30 mouse cellular contexts compared by ENCODE assay signal in the genomic region with DNA sequence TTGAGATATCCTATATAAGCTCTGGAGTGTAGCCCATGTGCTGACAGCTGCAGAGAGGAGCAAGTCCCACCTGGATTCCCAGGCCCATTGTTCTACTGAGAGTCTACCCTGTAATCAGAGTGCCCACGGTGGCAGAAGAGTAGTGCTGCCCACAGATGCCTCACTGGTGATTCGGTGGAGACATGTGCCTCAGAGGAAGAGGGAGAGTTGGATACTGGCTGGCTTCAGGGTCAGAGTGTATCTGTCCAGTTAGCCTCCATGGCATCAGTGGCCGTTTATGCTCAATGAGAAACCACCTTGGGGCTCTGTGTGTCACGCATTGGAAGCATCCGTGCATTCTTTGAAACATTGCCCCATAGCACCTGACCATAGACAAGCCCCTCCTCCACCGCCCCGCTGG. TPM values are rescaled to one million over a fixed set of nuclear protein-coding genes. Genes with fewer than 3 reads are reported as not detected.
DNase-seq lines count a peak whose midpoint lies in the region; ATAC-seq and TF ChIP-seq lines count a peak whose summit lies in the region.
"Had no signal": no experiment of that assay in that cellular context is flagged by ENCODE, and none has a peak within 500 bp of the region (broad histone marks: within the 10 kb centered on the region; RNA-seq: fewer than 3 reads in every experiment).

No protein-coding gene starts in this region.

- H3K4me1 ChIP-seq in embryonic facial prominence, embryonic 14.5 days (ENCODE audit: control insufficient read depth, insufficient read depth, low read length), result no peaks in the 10 kb centered on the region
- peaks cover 28% of the 10 kb centered on the region for H3K4me1 ChIP-seq in embryonic facial prominence, embryonic 10.5 days
- H3K4me1 ChIP-seq in heart, embryonic 13.5 days, result peaks cover 57% of the 10 kb centered on the region
- H3K4me1 ChIP-seq in heart, postnatal 0 days (ENCODE audit: control insufficient read depth, insufficient read depth), result peaks cover 25% of the 10 kb centered on the region
- H3K4me1 ChIP-seq in small intestine, adult 2 months (ENCODE audit: control insufficient read depth, insufficient read depth, insufficient read length, low read length), result peaks cover 3% of the 10 kb centered on the region; the same call in 1 of the 2 replicates

- no peak for ATAC-seq in embryonic facial prominence, embryonic 14.5 days (ENCODE audit: low read depth)
- ATAC-seq in heart, embryonic 13.5 days (ENCODE audit: extremely low read depth, insufficient number of reproducible peaks, low FRiP score, low TSS enrichment), result no peak
- peak; percentile 2; the same call in 1 of the 2 replicates for ATAC-seq in heart, postnatal 0 days (ENCODE audit: insufficient read depth, low read depth)
- ATAC-seq: activated CD4-positive, CD25-positive, alpha-beta regulatory T cell, adult 4 months; midbrain, embryonic 16.5 days; Patski had no signal

- no peaks in the 10 kb centered on the region for H3K36me3 ChIP-seq in embryonic facial prominence, embryonic 14.5 days (ENCODE audit: control insufficient read depth, insufficient read depth, low read length)
- no peaks in the 10 kb centered on the region for H3K36me3 ChIP-seq in embryonic facial prominence, embryonic 10.5 days (replicated peaks)
- H3K36me3 ChIP-seq in heart, embryonic 13.5 days, result peaks cover 15% of the 10 kb centered on the region
- peaks cover 10% of the 10 kb centered on the region for H3K36me3 ChIP-seq in heart, postnatal 0 days (replicated peaks; ENCODE audit: control insufficient read depth, insufficient read depth, low read length)
- H3K36me3 ChIP-seq in small intestine, adult 2 months (ENCODE audit: control insufficient read depth, insufficient read depth, low read length), result no peaks in the 10 kb centered on the region
- H3K36me3 ChIP-seq: embryonic facial prominence, embryonic 15.5 days; forebrain, embryonic 10.5 days had no signal

- no peak for TF ChIP-seq POLR2A in small intestine, adult 2 months (IDR thresholded peaks at IDR 0.05; ENCODE audit: low read depth, low read length)

- no peak for DNase-seq in embryonic facial prominence, embryonic 14.5 days (ENCODE audit: low spot score)
- no peak for DNase-seq in embryonic facial prominence, embryonic 10.5 days (ENCODE audit: low spot score)
- no peak for DNase-seq in heart, postnatal 14 days
- DNase-seq in heart, postnatal 0 days (ENCODE audit: low spot score), result no peak
- no peak for DNase-seq in urinary bladder, postnatal 14 days (ENCODE audit: low spot score)
- DNase-seq in spleen, postnatal 36 days (ENCODE audit: low spot score in 2 of 2), result no peak
- DNase-seq: adrenal gland, postnatal 10 days; cerebellum, postnatal 14 days; kidney, adult 18-20 months; layer of hippocampus, postnatal 36 days; lung, adult 18-20 months; lung, postnatal 14 days; right cerebral cortex, postnatal 4 days; thymus, postnatal 36 days had no signal

- no peak overlapping the region for H3K4me3 ChIP-seq in embryonic facial prominence, embryonic 14.5 days (ENCODE audit: low read depth, low read length)
- no peak overlapping the region for H3K4me3 ChIP-seq in embryonic facial prominence, embryonic 10.5 days
- peak overlapping the region; percentile 70 for H3K4me3 ChIP-seq in heart, embryonic 13.5 days
- peak overlapping the region; percentile 77 for H3K4me3 ChIP-seq in heart, postnatal 0 days (ENCODE audit: low read depth, low read length)
- peak overlapping the region; percentile 12; the same call in 1 of the 2 replicates for H3K4me3 ChIP-seq in small intestine, adult 2 months (ENCODE audit: low read depth, low read length)
- H3K4me3 ChIP-seq: embryonic facial prominence, embryonic 15.5 days; forebrain, embryonic 10.5 days had no signal

- no peak overlapping the region for H3K27ac ChIP-seq in embryonic facial prominence, embryonic 14.5 days (replicated peaks; ENCODE audit: low read depth, low read length)
- H3K27ac ChIP-seq in embryonic facial prominence, embryonic 10.5 days (replicated peaks), result no peak overlapping the region
- peak overlapping the region; percentile 100 for H3K27ac ChIP-seq in heart, embryonic 13.5 days (replicated peaks)
- peak overlapping the region; percentile 99 for H3K27ac ChIP-seq in heart, postnatal 0 days (ENCODE audit: low read depth)
- H3K27ac ChIP-seq in small intestine, adult 2 months (ENCODE audit: insufficient read depth, low read depth, low read length), result no peak overlapping the region
- H3K27ac ChIP-seq: embryonic facial prominence, embryonic 15.5 days; forebrain, embryonic 10.5 days; hindbrain, embryonic 14.5 days; kidney, postnatal 0 days had no signal

- H3K27me3 ChIP-seq in embryonic facial prominence, embryonic 14.5 days (replicated peaks; ENCODE audit: control insufficient read depth, insufficient read depth, low read length), result no peaks in the 10 kb centered on the region
- H3K27me3 ChIP-seq in embryonic facial prominence, embryonic 10.5 days (replicated peaks; ENCODE audit: low read depth, poor library complexity, severe bottlenecking), result no peaks in the 10 kb centered on the region
- H3K27me3 ChIP-seq in heart, embryonic 13.5 days (replicated peaks), result no peaks in the 10 kb centered on the region
- H3K27me3 ChIP-seq in heart, postnatal 0 days (ENCODE audit: control insufficient read depth, insufficient read depth, low read length), result no peaks in the 10 kb centered on the region
- H3K27me3 ChIP-seq in small intestine, adult 2 months (ENCODE audit: control insufficient read depth, insufficient read depth, low read length), result no peaks in the 10 kb centered on the region
- H3K27me3 ChIP-seq: embryonic facial prominence, embryonic 15.5 days; Patski had no signal

- 0 out of 2 replicates have a peak overlapping the region, but pooled peaks have one; percentile 15 for H3K4me2 ChIP-seq in embryonic facial prominence, embryonic 14.5 days (ENCODE audit: low read depth, low read length)
- H3K4me2 ChIP-seq in heart, embryonic 13.5 days, result peak overlapping the region; percentile 73
- peak overlapping the region; percentile 72 for H3K4me2 ChIP-seq in heart, postnatal 0 days (ENCODE audit: low read depth, low read length)
- H3K4me2 ChIP-seq: embryonic facial prominence, embryonic 15.5 days; hindbrain, embryonic 14.5 days had no signal

- H3K9ac ChIP-seq in embryonic facial prominence, embryonic 14.5 days (ENCODE audit: low read depth, low read length), result no peak overlapping the region
- peak overlapping the region; percentile 98 for H3K9ac ChIP-seq in heart, embryonic 13.5 days
- H3K9ac ChIP-seq in heart, postnatal 0 days (replicated peaks; ENCODE audit: low read depth, low read length), result peak overlapping the region; percentile 93
- H3K9ac ChIP-seq: embryonic facial prominence, embryonic 15.5 days; hindbrain, embryonic 14.5 days had no signal

- 84% methylated on average over 7 of the region's 7 CpGs for WGBS in embryonic facial prominence, embryonic 14.5 days
- 87% methylated on average over 7 of the region's 7 CpGs for WGBS in embryonic facial prominence, embryonic 10.5 days
- WGBS in heart, embryonic 13.5 days, result 20% methylated on average over 7 of the region's 7 CpGs
- WGBS in heart, postnatal 0 days, result 15% methylated on average over 7 of the region's 7 CpGs
- 71% methylated on average over 7 of the region's 7 CpGs for WGBS in small intestine, adult 2 months

- intact Hi-C loops in heart, postnatal 14 days (cut with DNase I), result no loop called here

- H3K9me3 ChIP-seq in embryonic facial prominence, embryonic 14.5 days (ENCODE audit: control insufficient read depth, low read length), result no peaks in the 10 kb centered on the region
- no peaks in the 10 kb centered on the region for H3K9me3 ChIP-seq in embryonic facial prominence, embryonic 10.5 days
- H3K9me3 ChIP-seq in heart, embryonic 13.5 days, result no peaks in the 10 kb centered on the region
- H3K9me3 ChIP-seq in heart, postnatal 0 days (replicated peaks; ENCODE audit: control insufficient read depth, low read length), result no peaks in the 10 kb centered on the region
- H3K9me3 ChIP-seq: embryonic facial prominence, embryonic 15.5 days; forebrain, embryonic 10.5 days had no signal

- no peak for TF ChIP-seq EP300 in heart, postnatal 0 days (IDR thresholded peaks at IDR 0.05; ENCODE audit: low read depth)

- TF ChIP-seq CTCF in heart, postnatal 0 days (IDR thresholded peaks at IDR 0.05; ENCODE audit: low read depth), result no peak
- TF ChIP-seq CTCF in small intestine, adult 2 months (IDR thresholded peaks at IDR 0.05; ENCODE audit: extremely low read depth, insufficient read length, insufficient replicate concordance, low read depth, low read length), result no peak

RNA-seq across cellular contexts. Expression of gene Popdc2, which starts 1.6 kb away (rescaled TPM):
- 7.6 and 12.8 TPM in 2 replicates for polyA plus RNA-seq in embryonic facial prominence, embryonic 14.5 days (2014; fragmentation: Nextera tagmentation; extraction: Ambion mirVana)
- polyA plus RNA-seq in embryonic facial prominence, embryonic 10.5 days (2016; fragmentation: Nextera tagmentation; extraction: Ambion mirVana), result 2.1 and 2.7 TPM in 2 replicates
- polyA plus RNA-seq in heart, embryonic 13.5 days (2015; fragmentation: Nextera tagmentation; extraction: Ambion mirVana), result 298 and 317 TPM in 2 replicates
- total RNA-seq in heart, postnatal 14 days (2021), result 100 to 1,000 TPM; 542 to 580 TPM
- 982 and 1,104 TPM in 2 replicates for total RNA-seq in heart, postnatal 0 days (2014; rRNA removed; ENCODE audit: low replicate concordance)
- 564 and 675 TPM in 2 replicates for polyA plus RNA-seq in heart, postnatal 0 days (2015; fragmentation: Nextera tagmentation; extraction: Ambion mirVana)
- 6.5 and 7.7 TPM in 2 replicates for polyA plus RNA-seq in small intestine, adult 2 months (2012; rRNA removed)
- total RNA-seq: granulocyte monocyte progenitor cell, adult 5-6 weeks had no signal

RNA-seq across cellular contexts. Expression of gene Gm21987, which starts 16.8 kb away (rescaled TPM):
- polyA plus RNA-seq in embryonic facial prominence, embryonic 14.5 days (2014; fragmentation: Nextera tagmentation; extraction: Ambion mirVana), result not detected in 2 replicates
- polyA plus RNA-seq in embryonic facial prominence, embryonic 10.5 days (2016; fragmentation: Nextera tagmentation; extraction: Ambion mirVana), result not detected in 2 replicates
- 5.1 and 5.7 TPM in 2 replicates for polyA plus RNA-seq in heart, embryonic 13.5 days (2015; fragmentation: Nextera tagmentation; extraction: Ambion mirVana)
- 1 to 10 TPM in 1 of 2 experiments, not detected in 1; 1.2 TPM for total RNA-seq in heart, postnatal 14 days (2021)
- not detected in 2 replicates for total RNA-seq in heart, postnatal 0 days (2014; rRNA removed; ENCODE audit: low replicate concordance)
- 5.1 and 6.2 TPM in 2 replicates for polyA plus RNA-seq in heart, postnatal 0 days (2015; fragmentation: Nextera tagmentation; extraction: Ambion mirVana)
- polyA plus RNA-seq in small intestine, adult 2 months (2012; rRNA removed), result not detected in 2 replicates
- total RNA-seq: adrenal gland, postnatal 10 days; gastrocnemius, adult 18-20 months; granulocyte monocyte progenitor cell, adult 5-6 weeks; layer of hippocampus, adult 18-20 months; layer of hippocampus, postnatal 36 days; left cerebral cortex, postnatal 14 days; megakaryocyte-erythroid progenitor cell, adult 5-6 weeks; neutrophil, adult 5-6 weeks had no signal
- polyA plus RNA-seq: activated CD4-positive, CD25-positive, alpha-beta regulatory T cell, adult 4 months; embryonic facial prominence, embryonic 15.5 days; forebrain, embryonic 10.5 days; hindbrain, embryonic 14.5 days; kidney, postnatal 0 days; limb, embryonic 14.5 days; midbrain, embryonic 16.5 days; Patski had no signal

RNA-seq across cellular contexts. Expression of gene Cox17, which starts 16.9 kb away (rescaled TPM):
- 133 and 168 TPM in 2 replicates for polyA plus RNA-seq in embryonic facial prominence, embryonic 14.5 days (2014; fragmentation: Nextera tagmentation; extraction: Ambion mirVana)
- polyA plus RNA-seq in embryonic facial prominence, embryonic 10.5 days (2016; fragmentation: Nextera tagmentation; extraction: Ambion mirVana), result 128 and 133 TPM in 2 replicates
- 237 and 277 TPM in 2 replicates for polyA plus RNA-seq in heart, embryonic 13.5 days (2015; fragmentation: Nextera tagmentation; extraction: Ambion mirVana)
- 100 to 1,000 TPM; 227 to 256 TPM for total RNA-seq in heart, postnatal 14 days (2021)
- total RNA-seq in heart, postnatal 0 days (2014; rRNA removed; ENCODE audit: low replicate concordance), result 84.7 and 177 TPM in 2 replicates
- 579 and 627 TPM in 2 replicates for polyA plus RNA-seq in heart, postnatal 0 days (2015; fragmentation: Nextera tagmentation; extraction: Ambion mirVana)
- polyA plus RNA-seq in small intestine, adult 2 months (2012; rRNA removed), result 31.6 and 76.2 TPM in 2 replicates

RNA-seq across cellular contexts. Expression of gene Maats1, which starts 21.7 kb away (rescaled TPM):
- 0.62 and 1.8 TPM in 2 replicates for polyA plus RNA-seq in embryonic facial prominence, embryonic 14.5 days (2014; fragmentation: Nextera tagmentation; extraction: Ambion mirVana)
- polyA plus RNA-seq in embryonic facial prominence, embryonic 10.5 days (2016; fragmentation: Nextera tagmentation; extraction: Ambion mirVana), result 0.17 and 0.19 TPM in 2 replicates
- polyA plus RNA-seq in heart, embryonic 13.5 days (2015; fragmentation: Nextera tagmentation; extraction: Ambion mirVana), result 0.16 TPM in 1 of 2 replicates, not detected in the other
- total RNA-seq in heart, postnatal 14 days (2021), result under 1 TPM; 0.10 TPM
- total RNA-seq in heart, postnatal 0 days (2014; rRNA removed; ENCODE audit: low replicate concordance), result not detected in 2 replicates
- polyA plus RNA-seq in heart, postnatal 0 days (2015; fragmentation: Nextera tagmentation; extraction: Ambion mirVana), result 0.10 and 0.15 TPM in 2 replicates
- polyA plus RNA-seq in small intestine, adult 2 months (2012; rRNA removed), result 0.05 and 0.16 TPM in 2 replicates
- total RNA-seq: gastrocnemius, adult 18-20 months; granulocyte monocyte progenitor cell, adult 5-6 weeks; neutrophil, adult 5-6 weeks had no signal

Comparison
In these comparisons a context has a peak if more than half of its experiments do, and no peak if none do; other contexts are left out.
1. H3K27ac ChIP-seq: peak in heart, embryonic 13.5 days (single experiment) and heart, postnatal 0 days (single experiment); none in embryonic facial prominence, embryonic 14.5 days (single experiment), embryonic facial prominence, embryonic 10.5 days (single experiment) and small intestine, adult 2 months (single experiment).
2. H3K4me2 ChIP-seq: peak in every context shown above with its lines; median percentile 73 in heart, embryonic 13.5 days; 72 in heart, postnatal 0 days; 15 in embryonic facial prominence, embryonic 14.5 days.
3. H3K4me3 ChIP-seq: peak in heart, embryonic 13.5 days (single experiment), heart, postnatal 0 days (single experiment) and small intestine, adult 2 months (single experiment); none in embryonic facial prominence, embryonic 14.5 days (single experiment) and embryonic facial prominence, embryonic 10.5 days (single experiment).
4. RNA of gene Popdc2, which starts 1.6 kb away (polyA plus RNA-seq): 564 to 675 TPM in heart, postnatal 0 days and 298 to 317 TPM in heart, embryonic 13.5 days; 7.6 to 12.8 TPM in embryonic facial prominence, embryonic 14.5 days, 6.5 to 7.7 TPM in small intestine, adult 2 months and 2.1 to 2.7 TPM in embryonic facial prominence, embryonic 10.5 days; every median in the first group is over 10 times any median in the second.